Comparison of ENCODE assay signal across 37 mouse cellular contexts in the genomic region with DNA sequence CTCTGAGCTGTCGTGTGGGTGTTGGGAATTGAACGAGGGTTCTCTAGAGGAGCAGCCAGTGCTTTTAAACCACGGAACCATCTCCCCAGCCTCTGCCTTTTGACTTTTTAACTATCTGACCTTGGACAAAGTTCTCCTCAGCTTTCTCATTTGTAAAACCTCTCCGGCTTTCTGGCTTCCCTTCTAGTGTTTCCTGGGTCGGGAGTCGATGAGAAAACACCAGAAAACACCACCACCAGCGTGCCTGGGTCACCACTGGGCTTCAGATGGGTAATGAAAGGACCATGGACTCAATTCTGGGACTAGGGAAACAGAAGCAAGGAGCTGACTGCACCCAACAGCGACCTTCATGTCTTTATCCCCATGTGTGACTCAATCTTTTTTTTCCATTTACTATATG. TPM values are rescaled to one million over a fixed set of nuclear protein-coding genes. Genes with fewer than 3 reads are reported as not detected.
DNase-seq lines count a peak whose midpoint lies in the region; ATAC-seq and TF ChIP-seq lines count a peak whose summit lies in the region.
"Had no signal": no experiment of that assay in that cellular context is flagged by ENCODE, and none has a peak within 500 bp of the region (broad histone marks: within the 10 kb centered on the region; RNA-seq: fewer than 3 reads in every experiment).

No protein-coding gene starts in this region.

- H3K27ac ChIP-seq in heart, embryonic 12.5 days (ENCODE audit: poor library complexity, severe bottlenecking): peak overlapping the region; percentile 84
- peak overlapping the region; percentile 24; the same call in 1 of the 2 replicates for H3K27ac ChIP-seq in ES-E14 (ENCODE audit: insufficient read depth, low read depth, low read length, poor library complexity, severe bottlenecking)
- H3K27ac ChIP-seq: kidney, embryonic 15.5 days; liver, embryonic 14.5 days; macrophage; midbrain, embryonic 13.5 days had no signal

- H3K27me3 ChIP-seq in heart, embryonic 12.5 days (replicated peaks): no peaks in the 10 kb centered on the region; the same call in 1 of the 2 replicates
- no peaks in the 10 kb centered on the region for H3K27me3 ChIP-seq in E14TG2a.4 (ENCODE audit: insufficient read depth, low read length)
- H3K27me3 ChIP-seq: kidney, embryonic 15.5 days; midbrain, embryonic 13.5 days had no signal

- ATAC-seq in heart, embryonic 12.5 days (ENCODE audit: insufficient number of reproducible peaks, low FRiP score): no peak
- ATAC-seq: CD4-positive, CD25-positive, alpha-beta regulatory T cell, adult 4 months; forebrain, embryonic 16.5 days; hindbrain, embryonic 16.5 days; midbrain, embryonic 13.5 days had no signal

- no peak overlapping the region for H3K4me3 ChIP-seq in heart, embryonic 12.5 days
- peak overlapping the region; percentile 52 for H3K4me3 ChIP-seq in E14TG2a.4 (replicated peaks; ENCODE audit: low read length)
- peak overlapping the region in 1 of 2 experiments; percentile 31; a peak in 2 of 4 replicates for H3K4me3 ChIP-seq in ES-E14 (ENCODE audit: insufficient read depth in 1 of 2, low read depth in 1 of 2, low read length in 2 of 2, poor library complexity in 1 of 2, severe bottlenecking in 1 of 2)
- H3K4me3 ChIP-seq: erythroblast, embryonic 14.5 days; kidney, embryonic 15.5 days; midbrain, embryonic 13.5 days had no signal

- intact Hi-C loops in heart, postnatal 36 days (cut with DNase I): no loop called here

- 66% methylated on average over 8 of the region's 8 CpGs for WGBS in heart, embryonic 12.5 days

- no peak for TF ChIP-seq CTCF in E14TG2a.4 (conservative IDR thresholded peaks at IDR 0.05; ENCODE audit: low read length)

- H3K4me1 ChIP-seq in heart, embryonic 12.5 days (replicated peaks): peaks cover 31% of the 10 kb centered on the region
- H3K4me1 ChIP-seq in E14TG2a.4 (replicated peaks; ENCODE audit: low read depth, low read length) (peaks cover 57% of the 10 kb centered on the region), ES-E14 (ENCODE audit: control insufficient read depth in 2 of 2, insufficient read depth in 2 of 2, low read length in 2 of 2, poor library complexity in 1 of 2) (peaks cover 9 to 20% of the 10 kb centered on the region in 2 experiments)
- H3K4me1 ChIP-seq: midbrain, embryonic 13.5 days had no signal

- H3K36me3 ChIP-seq in heart, embryonic 12.5 days: no peaks in the 10 kb centered on the region
- H3K36me3 ChIP-seq in E14TG2a.4 (ENCODE audit: insufficient read depth, low read length) (peaks cover 23% of the 10 kb centered on the region), ES-E14 (ENCODE audit: control insufficient read depth, insufficient read depth, low read length, poor library complexity, severe bottlenecking) (no peaks in the 10 kb centered on the region)
- H3K36me3 ChIP-seq: G1E; kidney, embryonic 15.5 days; midbrain, embryonic 13.5 days had no signal

- no peak overlapping the region for H3K9ac ChIP-seq in heart, embryonic 12.5 days
- H3K9ac ChIP-seq in ES-E14 (ENCODE audit: insufficient read depth, low read depth, low read length, poor library complexity, severe bottlenecking): no peak overlapping the region
- H3K9ac ChIP-seq: kidney, embryonic 15.5 days; liver, embryonic 14.5 days; midbrain, embryonic 13.5 days had no signal

- no peaks in the 10 kb centered on the region for H3K9me3 ChIP-seq in heart, embryonic 12.5 days (replicated peaks)
- H3K9me3 ChIP-seq in E14TG2a.4 (ENCODE audit: low read length) (no peaks in the 10 kb centered on the region), ES-E14 (ENCODE audit: control insufficient read depth, insufficient read depth, low read depth, low read length) (no peaks in the 10 kb centered on the region)
- H3K9me3 ChIP-seq: G1E; kidney, embryonic 15.5 days; midbrain, embryonic 13.5 days had no signal

- in situ Hi-C loops in ES-E14 (cut with MboI; ENCODE audit: low sequenced_read_pairs in 2 of 2, unreplicated experiment in 2 of 2): no loop called here

- H3K4me2 ChIP-seq in heart, embryonic 12.5 days: no peak overlapping the region
- H3K4me2 ChIP-seq: kidney, embryonic 15.5 days; midbrain, embryonic 13.5 days had no signal

- peak; percentile 12 for DNase-seq in adrenal gland, postnatal 25 days
- DNase-seq in adrenal gland, postnatal 36 days: no peak
- no peak for DNase-seq in heart, postnatal 36 days
- no peak for DNase-seq in ES-E14 (ENCODE audit: low read depth, low spot score)
- no peak for DNase-seq in cerebellum, adult 18-20 months
- DNase-seq in left cerebral cortex, adult 9 months (ENCODE audit: low spot score in 2 of 2): no peak
- DNase-seq: cerebellum, adult 2 months; cerebellum, postnatal 14 days; kidney, adult 18-20 months; kidney, postnatal 25 days; left cerebral cortex, postnatal 4 days; liver; lung, adult 2 months; thymus, postnatal 4 days had no signal

TF ChIP-seq in ES-E14, 5 proteins besides CTCF, POLR2A, EP300 and RAD21:
- TF ChIP-seq HCFC1 (IDR thresholded peaks at IDR 0.05; ENCODE audit: borderline replicate concordance, insufficient read depth, low read length) (no peak), MAFK (IDR thresholded peaks at IDR 0.05; ENCODE audit: insufficient read depth, low read depth, low read length) (no peak), CHD2 (IDR thresholded peaks at IDR 0.05; ENCODE audit: low read depth, low read length) (no peak), ZC3H11A (IDR thresholded peaks at IDR 0.05; ENCODE audit: borderline replicate concordance, low read depth, low read length) (no peak), ZNF384 (IDR thresholded peaks at IDR 0.05; ENCODE audit: low read depth, low read length) (no peak)

RNA-seq across cellular contexts. Expression of gene D330020A13Rik, which starts 20.0 kb away (rescaled TPM):
- total RNA-seq in adrenal gland, postnatal 25 days (2021): 0.61 TPM in 1 of 2 replicates, not detected in the other
- total RNA-seq in adrenal gland, postnatal 36 days (2021): under 1 TPM in 1 of 2 experiments, not detected in 1; 0.40 TPM
- 0.18 and 0.27 TPM in 2 replicates for polyA plus RNA-seq in heart, embryonic 12.5 days (2016; fragmentation: Nextera tagmentation; extraction: Ambion mirVana)
- not detected for total RNA-seq in heart, postnatal 36 days (2021)
- total RNA-seq in ES-E14 (2012; rRNA removed): 4.4 and 9.8 TPM in 2 replicates
- total RNA-seq: G1E; gastrocnemius, adult 8-10 months; layer of hippocampus, adult 18-20 months; layer of hippocampus, postnatal 14 days; left cerebral cortex, adult 8-10 months; left cerebral cortex, postnatal 4 days; megakaryocyte-erythroid progenitor cell, adult 5-6 weeks had no signal
- polyA plus RNA-seq: CD4-positive, CD25-positive, alpha-beta regulatory T cell, adult 4 months; cortical plate, adult 2 months; erythroblast, embryonic 14.5 days; forebrain, embryonic 11.5 days; forebrain, embryonic 16.5 days; G1E; gonadal fat pad, adult 2 months; intestine, embryonic 14.5 days; liver, embryonic 14.5 days; lung, adult 2 months; macrophage; midbrain, embryonic 13.5 days; neural tube, embryonic 14.5 days; stomach, embryonic 14.5 days had no signal

RNA-seq across cellular contexts. Expression of gene B4galnt3, which starts 20.2 kb away (rescaled TPM):
- total RNA-seq in adrenal gland, postnatal 25 days (2021): 8.0 TPM in 2 replicates
- 1 to 10 TPM; 7.4 to 8.9 TPM for total RNA-seq in adrenal gland, postnatal 36 days (2021)
- polyA plus RNA-seq in heart, embryonic 12.5 days (2016; fragmentation: Nextera tagmentation; extraction: Ambion mirVana): 0.53 and 0.59 TPM in 2 replicates
- total RNA-seq in heart, postnatal 36 days (2021): under 1 TPM; 0.27 to 0.39 TPM
- 34.1 and 64.9 TPM in 2 replicates for total RNA-seq in ES-E14 (2012; rRNA removed)
- total RNA-seq: G1E; megakaryocyte-erythroid progenitor cell, adult 5-6 weeks had no signal
- polyA plus RNA-seq: CD4-positive, CD25-positive, alpha-beta regulatory T cell, adult 4 months; forebrain, embryonic 11.5 days; G1E; hindbrain, embryonic 11.5 days; macrophage had no signal
